Mouse (Mus musculus): ENCODE data around the gene Etl4. TPM values are rescaled to one million over a fixed set of nuclear protein-coding genes. Genes with fewer than 3 reads are reported as not detected.
A peak's percentile ranks its signal among the peaks of the same experiment; 100 is the strongest.

The Etl4 gene
- total and polyA plus RNA-seq, 3 experiments = 29.8 to 40.3 (median 36.0) TPM

DNA sequence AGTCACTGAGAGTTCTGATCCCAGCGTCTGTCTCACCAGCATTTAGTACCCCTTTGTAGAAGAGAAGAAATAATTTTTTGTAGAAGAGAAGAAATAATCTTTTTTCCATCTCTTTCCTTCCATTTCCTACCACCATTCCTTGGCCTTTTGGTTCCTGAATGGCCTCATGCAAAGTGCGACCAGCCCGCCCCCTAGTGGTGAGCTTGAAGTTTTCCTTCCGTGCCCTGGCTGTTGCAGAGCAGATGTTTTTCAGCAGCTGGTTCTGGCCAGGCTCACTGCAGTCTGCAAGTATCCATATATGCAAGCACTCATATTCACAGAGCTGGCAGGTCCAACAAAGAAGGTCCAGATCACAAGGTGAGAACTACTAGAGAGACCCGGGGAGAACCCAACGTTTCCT lies 9.6 kb downstream of the Etl4 start:
- no peak overlapping the region for H3K27ac ChIP-seq
- H3K4me1 ChIP-seq (ENCODE audit: control insufficient read depth, insufficient read depth, low read length) = no peaks in the 10 kb centered on the region
- H3K4me3 ChIP-seq = no peak overlapping the region
- intact Hi-C loops (cut with DNase I) = loop anchor here (2.0 to 10.0 kb wide), 3 partner anchors 204 to 504 kb away; no protein-coding TSS in a partner anchor
- DNase-seq = peak; percentile 30 to 64
- no peaks in the 10 kb centered on the region for H3K27me3 ChIP-seq (ENCODE audit: control insufficient read depth, insufficient read depth, low read length)
- peak; percentile 82 for TF ChIP-seq CTCF (IDR thresholded peaks at IDR 0.05)
- TF ChIP-seq POLR2A (IDR thresholded peaks at IDR 0.05; ENCODE audit: insufficient read depth, low read depth, low read length) = no peak
- no peak overlapping the region for H3K9ac ChIP-seq (ENCODE audit: low read depth, low read length)
- H3K36me3 ChIP-seq (ENCODE audit: control insufficient read depth, insufficient read depth, low read length) = no peaks in the 10 kb centered on the region
- no peaks in the 10 kb centered on the region for H3K79me2 ChIP-seq (replicated peaks; ENCODE audit: control insufficient read depth, insufficient read depth, low read length)
- 24% methylated on average over 6 of the region's 6 CpGs for WGBS

DNA sequence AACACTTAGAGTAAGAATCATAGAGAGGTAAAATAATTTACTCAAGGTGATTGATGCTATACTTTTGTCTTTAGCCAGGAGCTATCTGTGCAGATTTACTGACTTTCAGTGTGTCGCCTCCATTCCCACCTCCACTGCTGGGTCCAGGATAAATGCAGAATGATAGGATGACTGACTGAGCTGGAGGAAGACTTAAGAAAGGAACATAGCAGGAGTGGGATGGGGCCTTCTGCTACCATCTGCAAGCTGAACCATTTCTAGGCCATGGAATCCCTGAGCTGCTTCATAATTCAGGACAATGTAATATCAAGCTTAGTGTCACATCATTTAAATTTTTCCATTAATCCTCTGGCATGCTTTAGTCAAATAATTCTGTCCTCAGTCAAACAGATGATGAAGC lies 20.4 kb downstream of the Etl4 start:
- intact Hi-C loops (cut with DNase I) = no loop called here
- no peak overlapping the region for H3K4me3 ChIP-seq
- no peak overlapping the region for H3K9ac ChIP-seq (ENCODE audit: low read depth, low read length)
- no peaks in the 10 kb centered on the region for H3K4me1 ChIP-seq (ENCODE audit: control insufficient read depth, insufficient read depth, low read length)
- no peak overlapping the region for H3K27ac ChIP-seq
- TF ChIP-seq POLR2A (IDR thresholded peaks at IDR 0.05; ENCODE audit: insufficient read depth, low read depth, low read length) (no peak), CTCF (IDR thresholded peaks at IDR 0.05) (no peak), EP300 (IDR thresholded peaks at IDR 0.05; ENCODE audit: insufficient read depth, low read depth, low read length) (no peak)
- no peaks in the 10 kb centered on the region for H3K36me3 ChIP-seq (ENCODE audit: control insufficient read depth, insufficient read depth, low read length)
- no peak for DNase-seq
- 83% methylated on average over 1 of the region's 1 CpGs for WGBS
- no peaks in the 10 kb centered on the region for H3K79me2 ChIP-seq (replicated peaks; ENCODE audit: control insufficient read depth, insufficient read depth, low read length)
- no peaks in the 10 kb centered on the region for H3K27me3 ChIP-seq (ENCODE audit: control insufficient read depth, insufficient read depth, low read length)

DNA sequence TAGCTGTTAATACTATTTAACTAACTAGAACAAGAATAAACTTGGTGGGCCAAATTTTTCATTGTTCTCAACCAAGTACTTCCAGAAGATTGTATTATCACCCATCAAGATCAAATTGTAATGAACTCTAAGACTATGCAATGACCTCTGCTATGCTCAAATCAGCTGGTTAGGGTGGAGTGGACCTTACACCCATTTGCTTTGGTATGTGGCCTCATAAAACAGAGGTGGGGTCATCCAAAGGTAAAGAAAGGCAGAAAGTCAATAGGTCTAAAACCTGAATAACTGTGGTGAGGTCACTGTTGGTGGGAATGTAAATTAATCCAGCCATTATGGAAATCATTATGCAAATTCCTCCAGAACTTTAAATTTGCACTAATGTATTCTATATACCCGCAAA lies 24.3 kb downstream of the Etl4 start:
- 87% methylated on average over 1 of the region's 1 CpGs for WGBS
- Histone ChIP-seq H3K9ac (ENCODE audit: low read depth, low read length) (no peak overlapping the region), H3K27ac (no peak overlapping the region), H3K4me3 (no peak overlapping the region), H3K4me1 (ENCODE audit: control insufficient read depth, insufficient read depth, low read length) (no peaks in the 10 kb centered on the region), H3K36me3 (ENCODE audit: control insufficient read depth, insufficient read depth, low read length) (no peaks in the 10 kb centered on the region), H3K27me3 (ENCODE audit: control insufficient read depth, insufficient read depth, low read length) (no peaks in the 10 kb centered on the region), H3K79me2 (replicated peaks; ENCODE audit: control insufficient read depth, insufficient read depth, low read length) (no peaks in the 10 kb centered on the region)
- TF ChIP-seq CTCF (IDR thresholded peaks at IDR 0.05) (no peak), POLR2A (IDR thresholded peaks at IDR 0.05; ENCODE audit: insufficient read depth, low read depth, low read length) (no peak)
- intact Hi-C loops (cut with DNase I) = no loop called here
- DNase-seq = no peak

DNA sequence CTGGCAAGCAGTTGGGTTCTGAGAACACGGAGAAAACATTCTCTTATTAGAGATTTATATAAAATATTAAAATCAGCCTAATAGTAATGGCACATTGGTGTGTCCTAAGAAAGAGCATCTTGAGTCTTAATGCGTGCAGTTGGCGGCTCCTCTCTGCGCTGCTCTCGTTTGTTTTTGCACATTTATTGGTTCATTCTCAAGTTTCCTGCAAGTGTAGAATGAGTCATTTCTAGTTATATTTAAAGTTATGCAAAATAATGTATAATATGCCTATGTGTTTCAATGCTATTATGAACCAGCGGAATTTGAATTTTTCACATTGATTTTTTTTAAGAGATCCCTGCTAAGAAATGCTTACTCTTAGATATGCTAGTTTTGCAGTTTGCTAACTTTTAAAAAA lies 35.6 kb downstream of the Etl4 start:
- H3K79me2 ChIP-seq (replicated peaks; ENCODE audit: control insufficient read depth, insufficient read depth, low read length) = no peaks in the 10 kb centered on the region
- intact Hi-C loops (cut with DNase I) = no loop called here
- H3K4me3 ChIP-seq = no peak overlapping the region
- H3K36me3 ChIP-seq (ENCODE audit: control insufficient read depth, insufficient read depth, low read length) = no peaks in the 10 kb centered on the region
- TF ChIP-seq CTCF (IDR thresholded peaks at IDR 0.05) = no peak
- no peak for TF ChIP-seq EP300 (IDR thresholded peaks at IDR 0.05; ENCODE audit: insufficient read depth, low read depth, low read length)
- no peak for TF ChIP-seq POLR2A (IDR thresholded peaks at IDR 0.05; ENCODE audit: insufficient read depth, low read depth, low read length)
- no peak for DNase-seq
- H3K4me1 ChIP-seq (ENCODE audit: control insufficient read depth, insufficient read depth, low read length) = no peaks in the 10 kb centered on the region
- no peak overlapping the region for H3K9ac ChIP-seq (ENCODE audit: low read depth, low read length)
- no peak overlapping the region for H3K27ac ChIP-seq
- 87% methylated on average over 6 of the region's 6 CpGs for WGBS
- no peaks in the 10 kb centered on the region for H3K27me3 ChIP-seq (ENCODE audit: control insufficient read depth, insufficient read depth, low read length)

DNA sequence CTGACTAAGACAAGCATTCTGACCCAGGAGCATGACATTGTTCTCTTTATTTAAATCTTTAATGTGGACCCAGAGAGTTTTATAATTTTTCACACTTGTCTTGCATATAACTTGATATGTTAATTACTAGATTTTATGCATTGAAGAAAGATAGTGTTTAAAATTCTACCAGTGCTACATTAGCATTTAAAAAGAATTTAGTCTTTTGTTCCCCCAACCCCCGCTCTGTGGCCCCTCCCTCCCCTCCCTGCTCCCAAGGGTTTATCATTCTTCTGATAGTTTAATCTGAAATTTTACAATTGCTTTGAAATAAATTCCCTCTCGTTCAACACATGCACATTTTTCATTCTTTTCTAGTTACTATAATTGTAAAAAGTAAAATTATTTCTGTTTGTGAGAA lies 43.4 kb downstream of the Etl4 start:
- no peak overlapping the region for H3K9ac ChIP-seq (ENCODE audit: low read depth, low read length)
- no peak overlapping the region for H3K4me3 ChIP-seq
- TF ChIP-seq POLR2A (IDR thresholded peaks at IDR 0.05; ENCODE audit: insufficient read depth, low read depth, low read length) = no peak
- no peak for TF ChIP-seq EP300 (IDR thresholded peaks at IDR 0.05; ENCODE audit: insufficient read depth, low read depth, low read length)
- TF ChIP-seq CTCF (IDR thresholded peaks at IDR 0.05) = no peak
- 69% methylated on average over 2 of the region's 2 CpGs for WGBS
- no peaks in the 10 kb centered on the region for H3K36me3 ChIP-seq (ENCODE audit: control insufficient read depth, insufficient read depth, low read length)
- H3K4me1 ChIP-seq (ENCODE audit: control insufficient read depth, insufficient read depth, low read length) = no peaks in the 10 kb centered on the region
- H3K79me2 ChIP-seq (replicated peaks; ENCODE audit: control insufficient read depth, insufficient read depth, low read length) = no peaks in the 10 kb centered on the region
- intact Hi-C loops (cut with DNase I) = no loop called here
- DNase-seq = no peak
- H3K27ac ChIP-seq = no peak overlapping the region
- H3K27me3 ChIP-seq (ENCODE audit: control insufficient read depth, insufficient read depth, low read length) = no peaks in the 10 kb centered on the region

DNA sequence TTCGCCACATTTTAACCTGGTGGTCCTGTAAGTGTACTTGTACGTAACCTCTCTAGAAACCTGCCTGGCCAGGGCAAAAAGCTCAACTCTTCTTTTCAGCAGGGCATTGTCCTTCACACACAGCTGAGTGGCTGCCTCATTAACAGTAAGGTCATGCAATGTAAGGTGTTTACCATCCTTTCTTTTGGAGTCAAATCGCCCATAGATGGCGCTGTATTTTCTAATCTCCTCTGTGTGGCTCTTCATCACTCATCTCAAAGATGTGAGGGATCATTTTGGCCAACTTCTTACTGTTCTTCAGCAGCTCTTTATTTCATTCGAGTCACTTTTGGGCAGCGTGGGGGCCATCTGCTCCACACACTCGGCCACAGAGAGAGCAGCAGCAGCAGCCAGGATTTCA lies 56.9 kb downstream of the Etl4 start:
- Histone ChIP-seq H3K27ac (no peak overlapping the region), H3K36me3 (ENCODE audit: control insufficient read depth, insufficient read depth, low read length) (no peaks in the 10 kb centered on the region), H3K9ac (ENCODE audit: low read depth, low read length) (no peak overlapping the region), H3K4me1 (ENCODE audit: control insufficient read depth, insufficient read depth, low read length) (no peaks in the 10 kb centered on the region), H3K4me3 (no peak overlapping the region), H3K79me2 (replicated peaks; ENCODE audit: control insufficient read depth, insufficient read depth, low read length) (no peaks in the 10 kb centered on the region), H3K27me3 (ENCODE audit: control insufficient read depth, insufficient read depth, low read length) (no peaks in the 10 kb centered on the region)
- WGBS = 54% methylated on average over 7 of the region's 7 CpGs
- no peak for TF ChIP-seq EP300 (IDR thresholded peaks at IDR 0.05; ENCODE audit: insufficient read depth, low read depth, low read length)
- TF ChIP-seq POLR2A (IDR thresholded peaks at IDR 0.05; ENCODE audit: insufficient read depth, low read depth, low read length) = no peak
- TF ChIP-seq CTCF (IDR thresholded peaks at IDR 0.05) = no peak
- intact Hi-C loops (cut with DNase I) = no loop called here
- DNase-seq = no peak

All from heart, adult 2 months (tissue).